Mouse (Mus musculus): Measurements from ENCODE around the gene Crtac1.
A peak's percentile ranks its signal among the peaks of the same experiment; 100 is the strongest.

Crtac1 gene

GRCm38 (mm10) chr19:42328160-42328559, 103.4 kb downstream of the Crtac1 start:
- no peak for DNase-seq (ENCODE audit: low read depth)

GRCm38 (mm10) chr19:42325894-42326293, 105.7 kb downstream of the Crtac1 start:
- DNase-seq (ENCODE audit: low read depth), result peak; percentile 5

- DNase-seq (ENCODE audit: low read depth), result no peak
These were observed 109.1 kb downstream of the Crtac1 start for GRCm38 (mm10) chr19:42322357-42323090.

- no peak for DNase-seq (ENCODE audit: low read depth)
These were observed 109.6 kb downstream of the Crtac1 start for GRCm38 (mm10) chr19:42321936-42322335.

- DNase-seq (ENCODE audit: low read depth), result no peak
These were observed 113.7 kb downstream of the Crtac1 start for GRCm38 (mm10) chr19:42317648-42318425.

- no peak for DNase-seq (ENCODE audit: low read depth)
These were observed 114.6 kb downstream of the Crtac1 start for GRCm38 (mm10) chr19:42316998-42317397.

GRCm38 (mm10) chr19:42316525-42316924, 115.1 kb downstream of the Crtac1 start:
- no peak for DNase-seq (ENCODE audit: low read depth)

- peak; percentile 59 for DNase-seq (ENCODE audit: low read depth)
These were observed 115.7 kb downstream of the Crtac1 start for GRCm38 (mm10) chr19:42315914-42316313.

GRCm38 (mm10) chr19:42315070-42315679, 116.4 kb downstream of the Crtac1 start:
- DNase-seq (ENCODE audit: low read depth), result no peak

- no peak for DNase-seq (ENCODE audit: low read depth)
These were observed 119.4 kb downstream of the Crtac1 start for GRCm38 (mm10) chr19:42312191-42312590.

GRCm38 (mm10) chr19:42311332-42311731, 120.3 kb downstream of the Crtac1 start:
- no peak for DNase-seq (ENCODE audit: low read depth)

- no peak for DNase-seq (ENCODE audit: low read depth)
These were observed 122.7 kb downstream of the Crtac1 start for GRCm38 (mm10) chr19:42308931-42309330.

GRCm38 (mm10) chr19:42307019-42307418, 124.6 kb downstream of the Crtac1 start:
- no peak for DNase-seq (ENCODE audit: low read depth)

- DNase-seq (ENCODE audit: low read depth), result peak; percentile 54
These were observed 125.4 kb downstream of the Crtac1 start for GRCm38 (mm10) chr19:42306202-42306601.

GRCm38 (mm10) chr19:42305746-42306145, 125.8 kb downstream of the Crtac1 start:
- peak; percentile 16 for DNase-seq (ENCODE audit: low read depth)

- DNase-seq (ENCODE audit: low read depth), result no peak
These were observed 127.1 kb downstream of the Crtac1 start for GRCm38 (mm10) chr19:42304506-42304905.

- no peak for DNase-seq (ENCODE audit: low read depth)
These were observed 128.3 kb downstream of the Crtac1 start for GRCm38 (mm10) chr19:42303210-42303813.

- DNase-seq (ENCODE audit: low read depth), result no peak
These were observed 138.4 kb downstream of the Crtac1 start for GRCm38 (mm10) chr19:42293216-42293615.

- DNase-seq (ENCODE audit: low read depth), result no peak
These were observed 139.5 kb downstream of the Crtac1 start for GRCm38 (mm10) chr19:42292106-42292505.

- DNase-seq (ENCODE audit: low read depth), result no peak
These were observed 140.5 kb downstream of the Crtac1 start for GRCm38 (mm10) chr19:42290954-42291661.

GRCm38 (mm10) chr19:42288361-42288760, 143.2 kb downstream of the Crtac1 start:
- no peak for DNase-seq (ENCODE audit: low read depth)

- DNase-seq (ENCODE audit: low read depth), result no peak
These were observed 147.4 kb downstream of the Crtac1 start for GRCm38 (mm10) chr19:42284178-42284577.
